Mouse (Mus musculus): ENCODE measurements at regions not wholly inside any gene's neighbourhood (a gene's known extent, or its start where the extent isn't known, plus 50 kb on each side); places are given as distances from the start of the nearest gene placed in this dataset.
"Not testable (repeated sequence)": the region's sequence is repeated elsewhere in the genome, so short reads cannot be mapped to it uniquely, and the experiment has no call there.

DNA sequence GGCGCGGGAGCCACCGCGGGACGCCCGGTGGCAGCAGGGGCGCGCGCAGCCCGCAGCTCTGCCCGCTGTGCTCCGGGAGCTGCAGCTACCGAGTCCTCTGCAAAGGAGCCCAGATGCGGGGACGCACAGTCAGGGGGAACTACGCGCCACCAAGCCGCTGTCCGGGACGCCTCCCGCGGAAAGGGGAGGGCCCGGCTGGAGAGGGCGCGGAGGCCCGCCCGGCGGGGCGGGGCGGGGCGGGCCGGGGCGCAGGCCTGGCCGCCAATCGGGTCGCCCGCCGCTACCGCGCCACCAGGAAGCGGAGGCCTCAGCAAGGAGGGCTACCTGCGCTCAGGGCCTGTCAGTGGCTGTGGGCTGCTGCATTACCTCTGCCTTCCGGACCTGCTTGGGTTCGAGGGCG lies 1156.9 kb downstream of the Gm10330 start:
- not testable (repeated sequence) for H3K4me3 ChIP-seq (replicated peaks; ENCODE audit: low read length); H3K4me1 ChIP-seq (replicated peaks; ENCODE audit: control insufficient read depth, insufficient read depth, low read length); ATAC-seq (ENCODE audit: low FRiP score); H3K27ac ChIP-seq; H3K9ac ChIP-seq; DNase-seq (ENCODE audit: low spot score); H3K36me3 ChIP-seq (replicated peaks; ENCODE audit: control insufficient read depth, insufficient read depth); H3K27me3 ChIP-seq (ENCODE audit: control insufficient read depth, insufficient read depth, low read length); H3K9me3 ChIP-seq (ENCODE audit: control insufficient read depth, low read length)
- WGBS = no CpG with 5 or more reads among the region's 45 CpGs
- H3K4me2 ChIP-seq (replicated peaks) = 0 out of 2 replicates have a peak overlapping the region, but pooled peaks have one; percentile 25

Measured in hindbrain, embryonic 14.5 days (tissue).